Mouse (Mus musculus) brain, embryonic 14.5 days (tissue): ENCODE data around the gene Msh2.
"Not testable (repeated sequence)": the region's sequence is repeated elsewhere in the genome, so short reads cannot be mapped to it uniquely, and the experiment has no call there.

ENCODE experiments used
- CTCF ChIP-seq: fragments of 200-500 bp; IDR thresholded peaks from 2 replicates; pipeline ENCODE4 v1.5.1; 2012; ENCODE audit warnings: inconsistent platforms, mild to moderate bottlenecking, moderate library complexity, borderline replicate concordance; ENCODE audit not compliant: insufficient read depth, insufficient read length; ENCODE audit errors: extremely low read depth
- POLR2A ChIP-seq: fragments of 200-500 bp; IDR thresholded peaks from 2 replicates; pipeline ENCODE4 v1.6.1; 2012; ENCODE audit warnings: mild to moderate bottlenecking, inconsistent platforms, borderline replicate concordance; ENCODE audit not compliant: poor library complexity, insufficient read depth, insufficient read length, severe bottlenecking; ENCODE audit errors: extremely low read depth

GRCm38 (mm10) chr17:87676916-87677474 lies 4.9 kb downstream of the Msh2 start:
- not testable (repeated sequence) for TF ChIP-seq CTCF, POLR2A
